Mouse (Mus musculus): Measurements from ENCODE around the gene Rfng. TPM values are rescaled to one million over a fixed set of nuclear protein-coding genes. Genes with fewer than 3 reads are reported as not detected.
A peak's percentile ranks its signal among the peaks of the same experiment; 100 is the strongest.
"Not testable (repeated sequence)": the region's sequence is repeated elsewhere in the genome, so short reads cannot be mapped to it uniquely, and the experiment has no call there.

Rfng gene
- polyA plus RNA-seq, 1 experiment: 25.7 TPM

GRCm38 (mm10) chr11:120773463-120774190 is 10.4 kb downstream of the Rfng start:
- no peak for DNase-seq (ENCODE audit: low spot score)

DNA sequence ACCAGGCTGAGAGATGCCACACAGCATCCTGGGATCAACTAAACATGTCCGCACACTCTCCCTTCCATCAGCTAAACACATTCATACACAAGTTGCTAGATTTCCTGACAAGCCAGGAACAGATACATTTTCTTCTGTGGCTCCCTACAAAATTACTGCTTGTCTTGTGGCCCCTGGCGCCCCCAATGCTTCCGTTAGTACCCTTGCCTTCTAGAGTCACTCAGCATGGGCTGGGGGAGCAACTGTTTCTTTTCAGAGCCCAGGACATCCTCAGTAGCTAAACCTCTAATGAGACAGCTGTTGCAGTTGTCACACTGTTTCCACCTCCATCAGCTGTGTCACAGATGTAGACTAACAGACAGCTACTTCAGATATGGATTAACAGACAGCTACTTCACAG is 11.3 kb downstream of the Rfng start:
- DNase-seq (ENCODE audit: low spot score): no peak

DNA sequence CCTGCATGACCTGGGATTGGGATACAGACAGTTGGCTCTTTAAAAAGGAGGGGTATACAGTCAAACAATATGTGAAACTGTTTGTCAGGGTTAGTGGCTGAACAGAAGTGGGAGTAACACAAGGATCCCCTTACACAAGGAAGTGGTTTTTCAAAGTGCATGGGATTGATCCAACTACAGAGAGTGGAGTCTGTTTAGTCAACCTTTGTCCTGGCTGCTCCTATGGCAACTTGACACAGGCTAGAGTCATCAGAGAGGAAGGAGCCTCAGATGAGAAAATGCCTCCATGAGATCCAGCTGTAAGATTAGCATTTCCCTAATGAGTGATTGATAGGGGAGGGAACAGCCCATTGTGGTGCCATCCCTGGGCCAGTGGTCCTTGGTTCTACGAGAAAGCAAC is 15.8 kb downstream of the Rfng start:
- no peak for DNase-seq (ENCODE audit: low spot score)

DNA sequence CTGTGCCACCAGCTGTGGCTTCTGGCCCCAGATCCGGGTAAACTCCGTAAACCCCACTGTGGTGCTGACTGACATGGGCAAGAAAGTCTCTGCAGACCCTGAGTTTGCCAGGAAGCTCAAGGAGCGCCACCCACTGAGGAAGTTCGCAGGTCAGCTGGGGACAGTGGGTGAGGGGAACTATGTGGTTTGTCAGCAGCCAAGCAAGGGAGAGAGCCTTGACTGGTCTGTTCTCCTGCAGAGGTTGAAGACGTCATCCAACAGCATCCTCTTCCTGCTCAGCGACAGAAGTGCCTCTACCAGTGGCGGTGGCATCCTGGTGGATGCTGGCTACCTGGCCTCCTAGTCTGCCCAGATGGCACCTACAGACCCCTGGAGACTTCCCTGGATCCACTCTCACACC is 17.0 kb downstream of the Rfng start:
- DNase-seq (ENCODE audit: low spot score): not testable (repeated sequence)

DNA sequence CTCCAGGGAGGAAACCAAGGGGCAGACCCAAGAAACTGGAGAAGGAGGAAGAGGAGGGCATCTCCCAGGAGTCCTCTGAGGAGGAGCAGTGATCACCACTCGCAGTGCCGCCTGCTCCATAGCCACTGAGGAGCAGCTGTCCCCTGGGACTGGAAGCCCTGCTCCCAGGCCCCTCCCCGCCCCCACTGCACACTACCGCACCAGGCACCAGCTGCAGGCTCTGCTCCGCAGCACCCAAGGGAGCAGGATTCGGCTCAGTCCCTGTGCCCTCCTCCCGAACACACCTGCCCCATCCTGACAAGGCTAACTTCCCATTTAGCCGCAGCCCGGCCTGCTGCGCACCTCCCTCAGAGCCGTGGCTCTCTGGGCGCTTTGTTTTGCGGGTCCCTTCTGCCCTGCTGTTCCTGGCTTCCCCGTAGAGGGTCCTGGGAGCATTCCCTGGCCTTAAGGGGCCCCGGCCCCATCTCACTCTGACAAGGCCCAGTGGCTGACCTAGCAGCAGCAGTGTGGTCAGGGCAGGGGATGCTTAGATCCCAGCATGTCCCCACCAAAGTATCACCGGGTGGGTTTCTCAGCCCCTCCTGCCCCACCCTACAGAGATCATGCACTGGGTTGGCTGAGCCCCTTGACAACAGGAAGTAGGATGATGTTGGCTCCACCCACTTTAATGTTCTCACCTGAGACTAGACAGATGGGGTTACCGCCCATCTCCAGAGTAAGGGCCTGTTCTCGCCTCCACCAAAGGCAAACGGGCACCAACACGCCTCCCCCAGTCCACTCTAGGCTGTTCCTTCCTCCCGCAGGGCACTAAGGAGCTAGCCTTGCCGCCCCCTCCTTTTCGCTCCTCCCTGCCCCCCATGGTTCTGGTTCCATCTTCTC is 20.6 kb downstream of the Rfng start:
- not testable (repeated sequence) for DNase-seq (ENCODE audit: low spot score)

DNA sequence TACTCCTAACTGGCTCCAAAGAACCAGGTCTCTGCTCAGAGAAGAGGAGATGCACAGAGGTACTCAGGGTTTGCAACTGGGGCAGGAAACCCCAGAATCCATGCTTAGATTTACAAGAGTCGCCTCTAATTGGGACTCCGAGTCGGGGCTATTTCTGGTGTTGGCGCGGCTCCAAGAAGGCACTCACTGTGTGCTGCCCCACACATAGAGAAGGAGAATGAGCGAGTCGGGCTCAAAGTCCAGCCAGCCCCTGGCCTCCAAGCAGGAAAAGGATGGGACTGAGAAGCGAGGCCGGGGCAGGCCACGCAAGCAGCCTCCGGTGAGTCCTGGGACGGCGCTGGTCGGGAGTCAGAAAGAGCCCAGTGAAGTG is 21.4 kb downstream of the Rfng start, which contains the start of gene Hmga1b:
Hmga1b (plus strand) TSS at position 123 of the 370 bp plus-strand sequence.
- DNase-seq (ENCODE audit: low spot score): not testable (repeated sequence)

- no peak for DNase-seq (ENCODE audit: low spot score)
Measured at GRCm38 (mm10) chr11:120761811-120762671, 22.0 kb downstream of the Rfng start.

DNA sequence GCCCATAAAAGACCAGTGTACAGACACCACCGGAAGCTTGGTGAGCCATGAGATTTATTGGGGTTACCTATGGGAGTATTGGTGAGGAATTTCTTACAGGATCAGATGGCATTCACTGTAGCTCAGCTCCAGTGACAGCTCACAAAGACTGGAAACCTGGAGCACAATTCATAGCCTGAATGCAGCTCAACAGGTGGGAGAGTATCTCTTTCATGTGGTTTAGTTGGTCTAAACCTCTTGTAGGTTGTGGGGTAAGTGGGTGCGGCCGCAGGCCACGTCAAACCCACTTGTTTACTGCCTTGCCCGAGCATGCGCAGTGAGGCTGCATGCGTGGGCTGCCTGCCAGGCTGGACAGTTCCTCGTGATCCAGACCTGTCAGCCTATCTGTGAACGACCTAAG is 23.8 kb downstream of the Rfng start:
- no peak for DNase-seq (ENCODE audit: low spot score)

DNA sequence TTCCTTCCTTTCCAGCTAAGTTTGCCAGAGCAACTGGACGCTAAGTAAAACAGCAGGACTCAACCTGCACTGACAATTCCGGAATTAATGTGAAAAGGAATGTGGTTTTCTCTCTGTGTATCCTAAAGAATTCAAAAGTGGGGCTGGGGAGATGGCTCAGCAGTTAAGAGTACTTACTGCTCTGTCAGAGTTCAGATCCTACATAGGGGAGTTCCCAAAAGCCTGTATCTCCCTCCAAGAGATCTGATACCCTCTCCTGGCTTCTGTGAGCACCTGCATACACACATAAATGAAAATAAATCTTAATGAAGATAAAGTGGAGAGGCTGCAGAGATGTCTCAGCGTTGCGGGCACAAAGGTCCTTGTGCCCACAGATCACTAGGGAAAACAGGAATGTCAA is 32.4 kb downstream of the Rfng start:
- DNase-seq (ENCODE audit: low spot score): no peak

GRCm38 (mm10) chr11:120749430-120749829 is 34.6 kb downstream of the Rfng start:
- DNase-seq (ENCODE audit: low spot score): no peak

DNA sequence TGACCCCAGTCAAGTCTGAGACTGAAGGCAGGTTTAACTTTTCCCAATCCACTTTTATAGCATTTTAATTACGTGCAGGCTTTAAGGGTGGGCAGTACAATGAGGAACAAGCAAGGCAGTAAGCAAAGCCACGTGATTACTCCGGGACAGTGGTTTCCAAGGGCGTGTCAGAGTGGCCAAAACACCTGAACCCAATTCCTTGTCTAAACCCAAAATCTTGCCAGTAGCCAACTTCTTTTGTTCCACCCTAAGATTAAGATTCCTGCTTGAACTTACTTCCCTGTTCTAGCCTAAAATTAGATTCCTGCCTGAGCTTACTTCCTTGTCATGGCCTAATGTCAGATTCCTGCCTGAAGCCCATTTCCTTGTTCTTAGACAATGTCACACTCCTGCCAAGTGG is 36.0 kb downstream of the Rfng start:
- no peak for DNase-seq (ENCODE audit: low spot score)

DNA sequence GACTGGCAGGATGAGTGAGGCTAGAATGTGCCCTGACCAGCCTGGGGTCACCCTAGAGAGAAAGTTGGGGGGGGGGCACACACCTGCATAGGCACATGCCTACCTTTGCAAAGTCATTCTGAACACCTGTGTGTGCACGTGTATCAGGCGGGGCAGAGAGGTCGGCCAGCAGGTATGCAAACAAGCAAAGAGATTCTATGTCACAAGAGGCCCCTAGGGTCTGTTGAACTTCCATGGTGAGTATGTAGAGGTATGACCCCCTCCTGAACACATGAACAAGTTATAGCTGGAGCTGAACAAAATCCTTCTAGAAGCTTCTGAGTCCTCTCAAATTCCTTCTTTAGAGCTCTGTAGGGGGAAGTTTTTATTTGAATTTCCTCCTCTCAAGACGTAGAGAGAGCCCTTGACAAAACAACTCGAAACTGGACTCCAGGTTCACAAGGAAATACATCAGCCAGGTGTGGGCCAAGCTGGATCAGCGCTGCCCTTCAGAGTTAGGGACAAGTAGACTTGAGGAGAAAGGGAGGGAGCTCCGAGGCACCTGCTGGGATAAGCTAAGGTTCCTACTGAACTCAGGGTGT is 39.8 kb downstream of the Rfng start:
- DNase-seq (ENCODE audit: low spot score): no peak

DNA sequence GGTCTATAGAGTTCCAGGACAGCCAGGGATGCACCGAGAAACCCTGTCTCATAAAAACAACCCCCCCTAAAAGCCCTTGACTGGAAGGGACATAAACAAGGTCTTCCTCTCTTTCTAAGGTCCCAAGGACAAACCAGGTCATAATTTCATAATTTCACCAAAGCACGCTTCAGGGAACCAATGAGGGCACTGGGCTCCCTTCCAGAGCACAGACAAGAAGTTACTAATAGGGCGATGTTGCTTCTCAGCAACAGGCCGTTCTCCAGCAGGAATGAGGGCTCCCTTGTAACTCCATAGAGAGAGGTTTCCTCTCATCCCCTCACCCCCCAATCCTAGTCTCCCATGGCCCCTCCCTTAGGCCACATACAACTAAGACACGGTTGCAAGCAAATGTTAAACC is 43.0 kb downstream of the Rfng start:
- no peak for DNase-seq (ENCODE audit: low spot score)

DNA sequence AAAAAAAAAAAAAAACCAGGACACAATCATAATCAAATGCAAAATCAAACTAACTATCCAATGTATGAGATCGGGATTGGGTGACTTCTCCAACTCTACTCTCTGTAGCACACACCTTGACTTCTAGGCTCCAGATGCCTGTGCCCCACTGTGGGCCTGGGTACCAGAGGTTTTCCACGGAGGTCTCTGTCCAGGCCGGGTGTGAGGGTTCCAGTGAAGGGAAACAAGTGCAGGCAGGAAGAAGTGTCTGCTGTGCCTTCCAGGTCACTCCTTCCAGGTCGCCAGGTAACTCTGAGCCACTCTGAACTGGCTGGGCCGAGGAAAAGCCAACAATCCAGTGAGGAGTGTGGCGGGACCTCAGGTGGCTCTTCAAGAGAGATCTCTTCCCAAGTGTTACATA is 47.6 kb downstream of the Rfng start:
- DNase-seq (ENCODE audit: low spot score): no peak

- DNase-seq (ENCODE audit: low spot score): peak; percentile 30
Measured at GRCm38 (mm10) chr11:120733521-120733920, 50.5 kb downstream of the Rfng start.

DNA sequence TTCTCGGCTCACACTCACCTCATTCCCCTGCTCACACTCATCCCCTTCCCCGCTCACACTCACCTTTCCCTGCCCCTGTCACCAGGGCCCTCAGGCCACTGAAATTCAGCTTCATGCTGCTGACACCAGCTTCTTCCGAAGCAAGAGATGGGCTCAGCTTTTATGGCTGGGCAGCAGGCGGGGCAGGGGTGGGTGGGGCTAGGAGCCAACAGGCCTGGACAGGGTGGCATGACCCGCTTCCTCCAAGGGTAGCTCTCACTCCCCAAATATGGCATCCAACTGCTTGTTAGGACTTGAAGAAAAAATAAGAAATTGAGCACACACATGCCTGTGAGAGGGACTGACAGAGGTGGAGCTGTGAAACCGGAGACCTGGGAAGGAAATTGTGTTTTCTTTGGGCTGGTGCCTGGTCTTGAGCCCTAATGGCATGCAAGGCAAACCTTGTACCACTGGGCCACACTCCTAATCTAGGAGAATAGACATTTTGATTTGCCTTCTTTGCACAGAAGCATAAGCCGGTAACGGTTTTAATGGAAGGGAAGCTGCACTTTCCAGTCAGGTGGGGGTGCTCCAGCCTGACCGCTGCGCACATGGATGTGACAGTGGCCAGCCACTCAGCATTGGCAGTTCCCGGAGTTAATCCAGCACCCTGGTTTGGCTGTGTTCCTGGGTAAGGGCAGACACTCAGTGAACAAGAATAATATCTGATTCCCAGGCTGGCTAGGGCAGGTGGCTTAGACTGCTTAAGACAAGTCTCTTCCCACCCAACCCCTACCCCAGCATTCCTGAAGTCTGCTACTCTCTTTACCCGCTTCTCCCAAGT is 51.9 kb downstream of the Rfng start, which contains the start of gene Cbr2:
Cbr2 (minus strand) TSS at position 257 of the 823 bp plus-strand sequence.
- peak; percentile 36 for DNase-seq (ENCODE audit: low spot score)

- DNase-seq (ENCODE audit: low spot score): no peak
Measured at GRCm38 (mm10) chr11:120731395-120731794, 52.6 kb downstream of the Rfng start.
